Mouse (Mus musculus) cerebellum, postnatal 4 days (tissue): ENCODE results near the gene Ndufb4.
"Not testable (repeated sequence)": the region's sequence is repeated elsewhere in the genome, so short reads cannot be mapped to it uniquely, and the experiment has no call there.

Source experiments
- DNase-seq, 2 experiments: peaks; one replicate each; pipeline ENCODE4 v3.0.0; 2022; ENCODE audit warnings: low spot score in 2 of 2, mixed read lengths in 1 of 2

Ndufb4 gene

GRCm38 (mm10) chr16:37677586-37677985 is 23.3 kb upstream of the Ndufb4 start:
- DNase-seq = no peak

DNA sequence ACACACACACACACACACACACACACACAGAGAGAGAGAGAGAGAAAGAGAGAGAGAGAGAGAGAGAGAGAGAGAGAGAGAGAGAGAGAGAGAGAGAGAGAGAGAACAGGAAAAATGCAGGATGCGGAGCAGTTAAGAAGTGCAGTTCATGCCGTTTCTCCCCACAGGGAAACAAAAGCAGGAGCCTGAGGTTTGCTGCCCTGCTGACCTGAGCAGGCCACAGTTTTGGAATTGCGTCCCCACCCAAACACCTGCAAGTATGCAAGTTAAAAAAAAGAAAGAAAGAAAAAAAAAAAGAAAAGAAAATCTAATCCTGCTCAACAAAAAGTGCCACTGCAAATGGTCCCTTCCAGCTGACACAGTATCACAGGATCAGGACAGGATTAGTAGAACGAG is 22.4 kb upstream of the Ndufb4 start:
- DNase-seq = no peak

DNA sequence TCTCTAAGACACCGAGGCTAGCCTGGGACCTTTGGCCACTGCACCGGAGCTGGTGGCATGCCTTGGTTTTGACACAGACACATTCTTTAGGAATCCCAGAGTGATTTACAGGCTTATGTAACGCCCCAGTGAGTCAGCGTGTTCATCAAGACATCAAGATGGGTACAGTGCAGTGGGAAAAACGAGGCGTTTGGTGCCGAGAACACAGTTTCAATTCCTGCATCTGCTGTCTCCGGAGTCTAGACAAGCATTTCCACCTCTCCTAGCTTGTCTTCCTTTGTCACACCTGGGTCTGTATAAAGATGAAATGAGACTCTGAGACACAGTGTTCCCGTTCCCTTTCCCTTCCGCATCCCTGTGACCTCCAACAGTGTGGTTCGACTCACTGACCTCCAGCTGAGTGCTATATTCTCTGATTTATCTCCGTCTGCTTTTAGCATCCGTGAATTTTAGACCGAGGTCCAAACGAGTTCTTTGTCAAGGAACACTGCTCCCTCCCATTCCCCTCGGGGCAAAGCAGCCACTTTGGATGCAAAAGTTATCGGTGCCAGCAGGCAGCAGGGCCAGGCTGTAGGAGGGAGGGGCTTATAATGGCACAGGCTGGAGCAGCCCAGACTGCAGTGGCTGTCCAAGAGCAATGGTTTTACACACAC is 21.9 kb upstream of the Ndufb4 start:
- DNase-seq = peak in 1 of 2 experiments; percentile 50

DNA sequence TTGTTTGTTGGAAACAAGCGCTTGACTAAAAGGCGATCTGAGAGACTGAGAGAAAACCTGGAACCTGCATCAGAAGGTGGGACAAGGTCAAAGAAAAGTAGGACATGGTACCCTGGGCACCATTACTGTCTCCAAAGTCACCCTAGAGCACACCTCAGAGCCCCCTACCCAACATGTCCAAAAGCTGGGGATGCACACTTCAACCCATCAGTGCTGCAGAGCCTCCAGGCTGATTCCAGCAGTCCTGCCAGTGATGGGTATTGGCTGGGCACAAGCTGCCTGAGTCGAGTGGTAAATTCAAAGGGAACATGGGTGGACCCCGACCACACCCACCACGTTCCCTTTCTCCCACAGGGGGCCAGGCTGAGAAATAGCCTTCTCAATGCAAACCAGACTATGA is 21.1 kb upstream of the Ndufb4 start:
- DNase-seq = no peak

DNA sequence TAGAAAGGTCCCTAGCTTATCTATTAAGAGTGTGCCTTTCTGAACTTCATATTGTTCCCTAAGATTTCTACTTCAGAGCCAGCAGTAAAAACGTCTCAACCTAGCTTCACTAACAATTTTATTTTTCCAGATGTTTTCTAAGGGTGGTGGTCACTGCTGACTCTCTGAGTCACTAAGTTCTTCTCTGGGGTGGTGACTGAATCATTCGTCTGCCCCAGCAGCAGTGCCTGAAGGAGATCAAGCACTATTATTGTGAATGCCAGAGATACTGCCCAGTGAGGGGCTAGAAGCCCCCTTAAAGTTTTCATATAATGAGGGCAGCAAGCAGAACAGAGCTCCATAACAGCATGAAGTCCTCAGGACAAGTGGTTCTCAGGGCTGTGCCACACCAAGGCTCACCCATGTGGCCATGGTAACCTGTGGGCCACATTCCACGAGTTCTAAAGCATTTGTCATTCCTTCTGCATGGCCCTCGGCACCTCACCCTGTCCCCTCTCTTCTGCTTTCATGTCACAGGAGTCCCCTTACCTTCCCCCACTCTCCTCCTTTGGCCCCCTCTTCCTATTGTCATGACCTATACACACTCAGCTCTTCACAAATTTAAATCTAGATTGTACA is 16.5 kb upstream of the Ndufb4 start:
- DNase-seq = no peak

GRCm38 (mm10) chr16:37665394-37665935 is 11.2 kb upstream of the Ndufb4 start:
- no peak for DNase-seq

DNA sequence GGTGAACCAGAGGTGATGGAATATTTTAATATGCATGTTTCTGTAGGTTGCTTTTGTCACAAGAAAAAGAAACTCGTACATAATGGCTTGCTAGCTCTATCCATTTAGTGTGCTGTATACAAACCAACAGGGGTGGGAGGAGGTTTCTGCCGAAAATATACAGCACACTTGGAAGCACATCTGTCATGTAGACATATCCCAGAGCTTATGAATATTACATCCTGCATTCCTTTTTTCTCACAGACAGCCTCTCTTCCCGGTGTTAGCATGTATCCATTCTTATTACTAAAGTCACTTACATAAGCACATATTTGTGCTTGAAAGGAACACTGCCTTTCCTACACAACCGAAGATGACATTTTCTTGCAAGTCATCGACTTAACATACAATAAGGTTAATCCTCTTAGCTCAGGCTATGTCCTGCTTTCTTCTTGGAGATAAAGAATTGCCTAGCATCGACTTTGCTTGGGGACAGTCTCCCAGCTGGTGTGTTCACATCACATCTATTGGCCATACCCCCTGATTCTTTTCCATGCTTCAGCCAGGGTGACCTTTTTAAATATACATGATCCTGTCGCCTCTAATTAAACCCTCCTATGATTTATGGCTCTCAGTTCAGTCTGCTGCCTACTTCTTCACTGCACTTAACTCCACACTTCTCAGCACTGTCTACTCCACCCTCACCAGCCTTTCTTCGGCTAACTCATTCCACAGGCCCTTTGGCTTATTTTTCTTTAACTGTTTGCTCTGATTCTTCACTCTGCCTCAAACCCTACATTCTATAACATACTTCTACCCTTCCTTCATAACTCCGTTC is 9.6 kb upstream of the Ndufb4 start:
- no peak for DNase-seq

- DNase-seq = no peak
Observed at GRCm38 (mm10) chr16:37656796-37657195, 2.5 kb upstream of the Ndufb4 start.

DNA sequence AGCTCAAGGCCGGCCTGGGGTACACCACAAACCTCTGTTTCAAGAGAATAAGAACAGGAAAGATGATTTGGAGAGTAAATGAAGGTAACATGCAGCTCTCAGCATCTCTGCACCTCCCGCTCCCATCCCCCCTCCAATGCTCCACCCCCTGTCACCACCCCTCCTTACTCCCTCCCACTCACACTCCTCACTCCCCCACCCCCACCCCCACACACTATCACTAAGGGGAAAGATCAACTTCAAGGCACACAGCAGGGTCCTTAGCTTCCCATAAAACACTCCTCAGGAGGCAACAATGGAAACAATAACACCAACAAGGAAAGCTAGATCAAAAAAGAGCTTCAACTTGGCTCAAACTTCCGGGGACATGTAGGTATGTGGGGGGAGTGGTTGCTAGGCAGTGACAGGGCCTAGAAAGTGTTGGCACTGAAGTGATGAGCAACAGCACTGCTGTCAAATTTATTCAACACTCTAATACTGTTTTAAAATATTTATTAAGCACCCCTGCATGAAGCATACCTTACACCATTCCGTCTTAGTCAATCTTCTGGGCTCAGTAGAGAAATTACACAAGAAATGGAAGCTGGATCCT is 1.6 kb upstream of the Ndufb4 start:
- no peak for DNase-seq

- no peak for DNase-seq
Observed at GRCm38 (mm10) chr16:37654831-37655455, 690 bp upstream of the Ndufb4 start.

- no peak for DNase-seq
Observed at GRCm38 (mm10) chr16:37653058-37653457, 1.2 kb downstream of the Ndufb4 start.

DNA sequence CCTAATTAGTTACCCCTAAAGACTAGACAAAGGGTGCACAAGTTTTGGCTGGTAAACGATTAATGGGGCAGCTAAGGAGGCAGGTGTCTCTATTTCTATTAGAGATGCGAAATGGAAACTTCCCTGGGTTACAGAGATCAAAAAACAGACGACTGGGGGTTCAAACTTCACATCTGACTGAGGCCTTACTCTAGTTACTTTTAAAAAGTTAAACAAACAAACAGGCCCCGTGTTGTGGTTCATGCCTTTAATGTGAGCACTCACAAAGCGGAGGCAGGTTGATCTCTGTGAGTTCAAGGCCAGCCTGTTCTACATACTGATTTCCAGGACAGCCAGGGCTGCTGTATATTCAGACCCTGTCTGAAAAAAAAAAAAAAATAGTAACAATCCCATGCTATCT is 1.6 kb downstream of the Ndufb4 start:
- DNase-seq = no peak

DNA sequence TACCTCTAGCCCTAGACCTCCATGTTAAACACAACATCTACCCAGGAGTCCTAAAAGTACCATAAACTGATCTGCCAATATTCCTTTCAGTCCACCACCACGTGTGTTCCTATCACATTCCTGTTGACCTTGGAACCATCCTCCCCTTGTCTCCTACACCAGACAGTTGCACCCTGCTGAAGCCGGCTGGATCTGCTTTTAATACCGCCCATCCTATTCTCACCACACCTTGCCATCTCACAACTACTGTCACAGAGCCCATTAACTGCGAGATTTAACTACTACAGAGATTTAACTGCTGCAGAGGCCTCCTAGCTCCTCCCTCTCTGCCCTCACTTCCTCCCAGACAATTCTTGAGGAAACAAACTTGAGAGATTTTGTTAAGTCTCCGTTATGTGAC is 2.8 kb downstream of the Ndufb4 start:
- DNase-seq = no peak

DNA sequence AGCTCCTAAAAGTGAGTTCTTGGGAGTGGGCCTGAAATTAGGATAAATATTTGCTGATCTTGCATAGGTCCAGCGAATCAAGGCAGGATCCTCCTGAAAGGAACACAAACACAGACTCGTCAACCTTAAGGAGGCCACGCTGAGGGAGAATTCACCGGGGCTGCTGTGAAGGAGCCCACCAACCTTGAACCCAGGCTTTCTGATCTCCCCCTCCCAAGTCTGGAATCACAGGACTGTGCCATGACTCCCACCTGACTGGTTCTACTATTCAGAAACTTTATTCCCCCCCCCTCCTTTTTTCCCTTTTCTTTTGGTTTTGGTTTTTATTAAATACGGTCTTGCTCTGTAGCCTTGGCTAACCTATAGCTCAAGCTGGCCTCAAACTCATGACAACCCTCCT is 5.2 kb downstream of the Ndufb4 start:
- DNase-seq = no peak

GRCm38 (mm10) chr16:37647936-37648335 is 6.3 kb downstream of the Ndufb4 start:
- DNase-seq = no peak

DNA sequence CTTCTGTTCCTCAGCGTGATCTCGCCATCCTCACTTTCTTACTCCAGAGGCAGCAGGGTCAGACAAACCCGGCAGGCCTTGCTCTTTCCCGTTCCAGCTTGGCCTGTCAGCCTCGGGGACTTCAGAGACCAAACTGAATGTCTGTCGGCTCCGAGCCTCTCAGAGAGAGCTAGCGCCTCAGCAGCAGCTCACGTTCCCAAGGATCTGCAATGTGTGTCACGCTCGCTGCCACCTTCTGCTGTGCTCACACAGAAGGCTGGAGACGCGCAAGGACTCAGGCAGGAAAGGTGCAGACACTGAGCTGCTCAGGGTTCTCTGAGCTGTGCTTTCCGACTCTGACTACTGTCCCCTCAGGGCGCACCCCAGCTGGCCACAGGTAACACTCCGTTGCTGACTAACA is 7.2 kb downstream of the Ndufb4 start:
- DNase-seq = no peak

GRCm38 (mm10) chr16:37645799-37646198 is 8.5 kb downstream of the Ndufb4 start:
- DNase-seq = no peak

- DNase-seq = no peak
Observed at GRCm38 (mm10) chr16:37645211-37645610, 9.0 kb downstream of the Ndufb4 start.

- DNase-seq = no peak
Observed at GRCm38 (mm10) chr16:37644486-37644885, 9.8 kb downstream of the Ndufb4 start.

GRCm38 (mm10) chr16:37640522-37640921 is 13.7 kb downstream of the Ndufb4 start:
- not testable (repeated sequence) for DNase-seq

- DNase-seq = no peak
Observed at GRCm38 (mm10) chr16:37637802-37638201, 16.5 kb downstream of the Ndufb4 start.

DNA sequence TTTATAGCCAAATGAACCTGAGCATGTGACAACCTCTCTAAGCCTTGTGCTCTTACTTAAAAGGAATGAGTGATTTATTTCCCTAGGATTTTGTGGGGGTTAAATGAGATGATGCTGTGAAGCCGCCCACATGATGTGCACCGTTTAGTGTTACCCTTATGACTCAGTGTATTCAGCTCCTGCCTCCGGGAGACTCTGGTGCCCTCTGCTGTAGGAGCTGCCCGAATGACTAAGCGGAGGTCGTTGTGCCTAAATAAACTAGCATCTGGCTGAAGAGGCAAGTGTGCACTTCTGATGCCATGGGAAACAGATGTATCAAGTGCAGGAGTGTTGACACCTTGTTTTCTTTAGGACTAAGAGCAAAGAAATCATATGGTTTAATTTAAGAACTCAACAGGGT is 18.1 kb downstream of the Ndufb4 start:
- DNase-seq = no peak
